Comparison of ENCODE assay signal across 9 mouse cellular contexts in the genomic region with DNA sequence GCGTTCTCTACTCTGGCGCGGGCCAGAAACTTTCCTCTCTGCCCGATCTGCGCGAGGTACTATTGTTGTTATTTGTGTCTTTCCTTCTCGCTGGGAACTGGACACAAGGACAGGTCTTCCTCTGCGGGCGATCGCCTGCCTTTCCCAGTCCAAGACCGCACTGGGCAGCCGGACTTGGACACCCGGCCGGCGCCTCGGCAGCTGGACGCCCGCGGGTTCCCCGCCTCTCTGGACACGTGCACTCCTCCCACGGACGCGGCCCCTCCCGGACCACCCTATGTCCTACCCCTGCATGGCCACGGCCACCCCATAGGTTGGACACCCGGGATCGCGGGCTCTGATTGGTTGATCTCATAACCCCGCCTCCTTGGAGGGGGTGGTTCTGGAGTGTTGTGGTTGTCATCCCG. TPM values are rescaled to one million over a fixed set of nuclear protein-coding genes. Genes with fewer than 3 reads are reported as not detected.
DNase-seq lines count a peak whose midpoint lies in the region; ATAC-seq and TF ChIP-seq lines count a peak whose summit lies in the region.
"Had no signal": no experiment of that assay in that cellular context is flagged by ENCODE, and none has a peak within 500 bp of the region (broad histone marks: within the 10 kb centered on the region; RNA-seq: fewer than 3 reads in every experiment).

No protein-coding gene starts in this region.

- peak overlapping the region; percentile 93 for H3K4me3 ChIP-seq in hindbrain, embryonic 10.5 days
- H3K4me3 ChIP-seq in lung, embryonic 14.5 days (ENCODE audit: low read depth, low read length): peak overlapping the region; percentile 67

- peak; percentile 87 for DNase-seq in Muller cell, postnatal 12 days (ENCODE audit: inconsistent ontology term)
- peak; percentile 87 to 88 for DNase-seq in cerebellum, postnatal 14 days
- DNase-seq in frontal cortex, postnatal 14 days (ENCODE audit: low spot score in 2 of 2): peak; percentile 82 to 83
- DNase-seq in hindbrain, embryonic 10.5 days (ENCODE audit: low spot score): peak; percentile 79
- DNase-seq in layer of hippocampus, adult 9-10 months (ENCODE audit: low spot score): peak; percentile 62
- DNase-seq in lung, embryonic 14.5 days: peak; percentile 73
- peak; percentile 34 for DNase-seq in retina, adult 2 months (ENCODE audit: low read depth, low spot score)
- peak; percentile 8 to 65 for DNase-seq in urinary bladder, postnatal 36 days (ENCODE audit: low spot score in 2 of 2)

- no peaks in the 10 kb centered on the region for H3K36me3 ChIP-seq in hindbrain, embryonic 10.5 days
- H3K36me3 ChIP-seq in lung, embryonic 14.5 days (ENCODE audit: insufficient read depth): no peaks in the 10 kb centered on the region

- H3K27ac ChIP-seq in hindbrain, embryonic 10.5 days: peak overlapping the region; percentile 93
- H3K27ac ChIP-seq in lung, embryonic 14.5 days (ENCODE audit: low read depth): no peak overlapping the region

- WGBS in hindbrain, embryonic 10.5 days: under 1% methylated on average over 31 of the region's 31 CpGs
- 1% methylated on average over 31 of the region's 31 CpGs for WGBS in lung, embryonic 14.5 days

- peak overlapping the region; percentile 52 for H3K9ac ChIP-seq in lung, embryonic 14.5 days

- ATAC-seq in lung, embryonic 14.5 days (ENCODE audit: insufficient read depth): peak; percentile 85

- H3K9me3 ChIP-seq in hindbrain, embryonic 10.5 days: no peaks in the 10 kb centered on the region
- H3K9me3 ChIP-seq in lung, embryonic 14.5 days (ENCODE audit: low read depth, low read length): no peaks in the 10 kb centered on the region

- H3K27me3 ChIP-seq in hindbrain, embryonic 10.5 days (ENCODE audit: insufficient read depth, poor library complexity, severe bottlenecking): peaks cover 18% of the 10 kb centered on the region
- H3K27me3 ChIP-seq in lung, embryonic 14.5 days (ENCODE audit: insufficient read depth, low read length): peaks cover 42% of the 10 kb centered on the region
- H3K27me3 ChIP-seq: CH12.LX had no signal

- H3K4me2 ChIP-seq in lung, embryonic 14.5 days: peak overlapping the region; percentile 100

- H3K4me1 ChIP-seq in hindbrain, embryonic 10.5 days (replicated peaks): peaks cover 33% of the 10 kb centered on the region
- H3K4me1 ChIP-seq in lung, embryonic 14.5 days (ENCODE audit: insufficient read depth): peaks cover 3% of the 10 kb centered on the region; the same call in 1 of the 2 replicates

- no peak for TF ChIP-seq CTCF in lung, embryonic 14.5 days (IDR thresholded peaks at IDR 0.05; ENCODE audit: low read depth)

RNA-seq across cellular contexts. Expression of a gene that starts 0.9 kb away (rescaled TPM):
- 10.4 and 17.6 TPM in 2 replicates for polyA plus RNA-seq in hindbrain, embryonic 10.5 days (2016; fragmentation: Nextera tagmentation; extraction: Ambion mirVana)
- polyA plus RNA-seq in lung, embryonic 14.5 days (2014; fragmentation: Nextera tagmentation; extraction: Ambion mirVana): 2.6 and 2.8 TPM in 2 replicates

Comparison
In these comparisons a context has a peak if more than half of its experiments do, and no peak if none do; other contexts are left out.
1. DNase-seq: peak in every context shown above with its lines; median percentile 88 in cerebellum, postnatal 14 days; 87 in Muller cell, postnatal 12 days; 82 in frontal cortex, postnatal 14 days; 79 in hindbrain, embryonic 10.5 days; 73 in lung, embryonic 14.5 days; 62 in layer of hippocampus, adult 9-10 months; 36 in urinary bladder, postnatal 36 days; 34 in retina, adult 2 months.